Mouse (Mus musculus): ENCODE measurements around the gene Ins2. TPM values are rescaled to one million over a fixed set of nuclear protein-coding genes. Genes with fewer than 3 reads are reported as not detected.

Ins2 gene
- polyA plus RNA-seq, 1 experiment: 0.88 TPM

DNA sequence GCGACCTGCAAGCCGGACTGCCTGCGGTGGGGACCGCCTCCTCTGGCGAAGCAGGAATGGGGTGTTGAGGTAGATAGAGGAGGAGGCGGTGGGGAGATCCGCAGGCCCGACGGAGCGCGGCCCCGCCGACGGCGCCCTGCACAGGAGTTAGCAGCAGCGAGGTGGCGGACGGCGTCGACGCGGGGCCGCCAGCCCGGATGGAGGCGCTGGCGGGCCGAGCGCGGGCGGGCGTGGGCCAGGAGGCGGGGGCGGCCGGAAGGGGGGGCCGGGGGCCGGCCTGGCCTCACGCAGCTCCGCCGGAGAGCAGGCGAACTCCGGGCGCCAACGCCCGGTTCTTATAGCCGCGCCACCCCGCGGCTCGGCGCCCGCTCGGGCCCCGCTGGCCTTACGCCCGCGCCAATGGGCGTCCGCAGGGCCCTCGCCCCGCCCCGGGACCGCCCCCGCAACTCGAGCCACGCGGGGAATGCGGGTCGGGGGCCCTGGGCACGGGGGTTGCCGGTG lies 84.0 kb downstream of the Ins2 start:
- WGBS: 2% methylated on average over 50 of the region's 70 CpGs
- Histone ChIP-seq H3K36me3 (ENCODE audit: control insufficient read depth, insufficient read depth, low read length) (no peaks in the 10 kb centered on the region), H3K4me3 (ENCODE audit: insufficient read depth, low read depth, low read length) (peak overlapping the region; percentile 47), H3K27me3 (replicated peaks; ENCODE audit: control insufficient read depth, insufficient read depth, low read length) (peaks cover 13% of the 10 kb centered on the region), H3K4me1 (ENCODE audit: control insufficient read depth, insufficient read depth, low read length) (no peaks in the 10 kb centered on the region), H3K27ac (ENCODE audit: insufficient read depth, low read depth, low read length) (no peak overlapping the region)
- DNase-seq: no peak
- TF ChIP-seq POLR2A (IDR thresholded peaks at IDR 0.05; ENCODE audit: low read depth, low read length): no peak
- no peak for TF ChIP-seq CTCF (conservative IDR thresholded peaks at IDR 0.05; ENCODE audit: insufficient read depth, insufficient read length, low read depth, low read length)

DNA sequence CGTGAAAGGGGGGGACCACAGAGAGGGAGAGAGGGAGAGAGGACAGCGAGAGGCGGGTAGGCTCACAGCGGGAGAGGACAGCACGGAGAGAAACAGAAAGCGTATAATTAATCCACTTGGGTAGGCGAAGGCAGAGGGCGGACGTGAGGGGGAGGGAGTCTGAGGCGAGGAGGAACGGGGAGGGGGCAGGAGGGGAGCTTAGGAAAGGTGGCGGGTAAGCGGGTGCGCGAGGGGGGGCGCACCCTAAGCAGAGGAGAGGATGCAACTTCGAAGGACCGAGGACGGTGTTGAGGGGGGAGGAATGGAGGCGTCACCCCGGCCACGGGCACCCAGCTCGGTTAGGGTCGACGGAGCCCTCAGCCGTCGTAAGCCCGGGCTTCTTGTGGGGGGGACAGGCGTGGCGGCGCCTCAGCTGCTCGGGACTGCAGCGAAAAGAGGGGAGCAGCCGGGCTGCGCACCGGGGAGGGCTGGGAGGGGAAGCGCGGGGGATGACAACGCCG lies 84.5 kb downstream of the Ins2 start:
- peak overlapping the region; percentile 47 for H3K4me3 ChIP-seq (ENCODE audit: insufficient read depth, low read depth, low read length)
- 2% methylated on average over 40 of the region's 40 CpGs for WGBS
- DNase-seq: no peak
- no peaks in the 10 kb centered on the region for H3K36me3 ChIP-seq (ENCODE audit: control insufficient read depth, insufficient read depth, low read length)
- H3K4me1 ChIP-seq (ENCODE audit: control insufficient read depth, insufficient read depth, low read length): no peaks in the 10 kb centered on the region
- H3K27me3 ChIP-seq (replicated peaks; ENCODE audit: control insufficient read depth, insufficient read depth, low read length): peaks cover 12% of the 10 kb centered on the region
- TF ChIP-seq POLR2A (IDR thresholded peaks at IDR 0.05; ENCODE audit: low read depth, low read length) (no peak), CTCF (conservative IDR thresholded peaks at IDR 0.05; ENCODE audit: insufficient read depth, insufficient read length, low read depth, low read length) (no peak)
- H3K27ac ChIP-seq (ENCODE audit: insufficient read depth, low read depth, low read length): no peak overlapping the region

DNA sequence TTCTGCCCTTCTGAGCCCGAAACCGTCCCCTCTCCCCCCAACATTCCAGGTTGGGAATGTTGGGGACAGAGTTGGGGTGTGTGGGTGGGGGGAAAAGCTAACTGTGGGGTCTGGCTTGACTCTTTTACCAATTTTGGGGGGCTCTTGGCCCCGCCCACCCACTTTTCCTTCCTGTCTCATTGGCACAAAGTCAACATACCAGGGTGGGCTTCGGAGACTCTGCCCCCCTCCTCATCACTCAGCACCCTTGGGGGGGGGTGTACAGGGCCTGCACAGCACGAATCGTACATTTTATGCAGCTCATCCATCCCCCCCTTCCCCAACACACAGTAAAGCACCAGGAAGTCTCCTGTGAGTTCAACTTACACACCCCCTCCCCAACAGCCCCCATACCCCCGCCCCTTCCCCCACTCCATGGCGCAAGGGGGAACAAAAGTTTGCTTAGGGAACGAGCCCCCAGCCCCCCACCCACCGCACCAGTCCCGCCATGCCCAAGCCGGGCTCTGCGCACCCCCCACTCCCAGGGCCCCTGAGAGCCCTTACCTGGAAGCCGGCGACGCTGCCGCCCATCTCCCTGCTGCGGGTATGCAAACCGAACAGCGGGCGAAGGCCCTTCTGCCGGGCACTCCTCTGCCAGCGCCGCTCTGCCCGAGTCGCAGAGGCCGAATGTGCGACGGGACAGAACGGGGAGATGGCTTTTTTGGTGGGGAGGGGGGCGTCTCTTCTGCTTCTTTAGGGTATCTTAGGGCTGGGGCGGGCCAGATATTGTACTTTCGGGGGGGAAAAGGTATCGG lies 85.2 kb downstream of the Ins2 start:
- H3K27ac ChIP-seq (ENCODE audit: insufficient read depth, low read depth, low read length): no peak overlapping the region
- WGBS: 4% methylated on average over 34 of the region's 34 CpGs
- peak overlapping the region; percentile 47; the same call in 1 of the 2 replicates for H3K4me3 ChIP-seq (ENCODE audit: insufficient read depth, low read depth, low read length)
- TF ChIP-seq POLR2A (IDR thresholded peaks at IDR 0.05; ENCODE audit: low read depth, low read length) (no peak), CTCF (conservative IDR thresholded peaks at IDR 0.05; ENCODE audit: insufficient read depth, insufficient read length, low read depth, low read length) (no peak)
- no peaks in the 10 kb centered on the region for H3K36me3 ChIP-seq (ENCODE audit: control insufficient read depth, insufficient read depth, low read length)
- DNase-seq: no peak
- H3K4me1 ChIP-seq (ENCODE audit: control insufficient read depth, insufficient read depth, low read length): no peaks in the 10 kb centered on the region
- H3K27me3 ChIP-seq (replicated peaks; ENCODE audit: control insufficient read depth, insufficient read depth, low read length): peaks cover 10% of the 10 kb centered on the region

DNA sequence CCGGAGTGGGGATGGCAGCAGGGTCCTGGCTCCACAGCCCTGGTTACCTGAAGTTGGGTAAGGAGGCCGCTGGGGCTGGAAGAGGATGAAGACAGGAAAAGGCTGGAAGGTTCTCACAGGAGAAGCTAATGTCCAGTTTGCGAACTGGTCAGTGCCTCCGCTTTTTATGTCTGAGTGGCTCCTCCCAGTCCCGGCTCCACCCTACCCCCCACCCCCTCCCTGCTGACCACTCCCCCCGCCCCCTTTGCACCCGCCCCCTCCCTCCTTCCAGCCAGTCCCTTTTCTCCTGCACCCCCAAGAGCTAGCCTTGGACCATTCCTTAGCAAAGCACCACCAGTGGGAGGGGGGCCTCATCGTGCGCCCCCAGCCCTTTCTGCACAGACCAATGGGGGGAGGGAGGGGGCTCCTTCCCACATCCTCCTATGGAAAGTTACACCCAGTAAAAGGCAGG lies 85.8 kb downstream of the Ins2 start:
- TF ChIP-seq CTCF (conservative IDR thresholded peaks at IDR 0.05; ENCODE audit: insufficient read depth, insufficient read length, low read depth, low read length) (no peak), POLR2A (IDR thresholded peaks at IDR 0.05; ENCODE audit: low read depth, low read length) (no peak)
- Histone ChIP-seq H3K27ac (ENCODE audit: insufficient read depth, low read depth, low read length) (no peak overlapping the region), H3K36me3 (ENCODE audit: control insufficient read depth, insufficient read depth, low read length) (no peaks in the 10 kb centered on the region), H3K4me3 (ENCODE audit: insufficient read depth, low read depth, low read length) (no peak overlapping the region), H3K27me3 (replicated peaks; ENCODE audit: control insufficient read depth, insufficient read depth, low read length) (peaks cover 10% of the 10 kb centered on the region), H3K4me1 (ENCODE audit: control insufficient read depth, insufficient read depth, low read length) (no peaks in the 10 kb centered on the region)
- DNase-seq: no peak
- WGBS: 24% methylated on average over 9 of the region's 9 CpGs

DNA sequence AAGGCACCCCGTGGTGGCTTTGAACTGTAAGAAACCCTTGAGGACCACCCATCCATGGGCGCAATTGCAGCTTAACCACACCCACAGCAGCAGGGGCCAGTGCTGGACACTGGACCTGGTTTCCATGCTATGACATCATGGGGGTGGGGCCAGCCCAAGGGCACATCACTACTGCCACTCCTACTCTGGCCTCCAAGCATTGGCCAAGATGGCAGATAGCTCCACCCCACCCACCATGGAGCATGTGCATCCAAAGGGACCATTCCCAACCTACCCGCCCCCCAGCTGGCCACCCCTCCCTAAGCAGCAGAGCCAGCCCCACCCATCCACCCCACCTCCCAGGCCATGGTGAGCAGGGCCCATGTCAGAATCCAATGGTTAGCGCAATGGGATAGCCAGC lies 87.1 kb downstream of the Ins2 start:
- WGBS: 65% methylated on average over 4 of the region's 4 CpGs
- Histone ChIP-seq H3K27ac (ENCODE audit: insufficient read depth, low read depth, low read length) (no peak overlapping the region), H3K4me1 (ENCODE audit: control insufficient read depth, insufficient read depth, low read length) (no peaks in the 10 kb centered on the region), H3K36me3 (ENCODE audit: control insufficient read depth, insufficient read depth, low read length) (no peaks in the 10 kb centered on the region), H3K4me3 (ENCODE audit: insufficient read depth, low read depth, low read length) (no peak overlapping the region), H3K27me3 (replicated peaks; ENCODE audit: control insufficient read depth, insufficient read depth, low read length) (peaks cover 10% of the 10 kb centered on the region)
- TF ChIP-seq POLR2A (IDR thresholded peaks at IDR 0.05; ENCODE audit: low read depth, low read length): no peak
- TF ChIP-seq CTCF (conservative IDR thresholded peaks at IDR 0.05; ENCODE audit: insufficient read depth, insufficient read length, low read depth, low read length): no peak
- no peak for DNase-seq

DNA sequence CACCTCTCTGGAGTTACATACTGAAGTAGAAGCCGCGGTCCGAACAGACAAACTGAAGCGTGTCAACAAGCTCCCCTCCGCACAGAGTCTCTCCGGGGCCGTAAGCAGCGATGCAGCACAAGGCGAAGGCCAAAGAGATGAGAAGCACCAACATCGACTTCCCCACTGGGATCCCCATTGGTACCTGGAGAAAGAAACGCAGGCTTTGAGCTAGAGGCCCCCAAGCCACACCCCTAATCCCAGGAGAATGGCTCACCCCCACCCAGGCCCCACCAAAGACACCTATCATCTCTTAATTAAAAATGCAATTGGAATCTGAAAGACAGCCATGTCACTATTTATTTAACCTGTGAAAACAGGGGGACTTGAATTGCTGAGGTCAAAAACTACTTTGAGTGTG lies 87.5 kb downstream of the Ins2 start:
- Histone ChIP-seq H3K27ac (ENCODE audit: insufficient read depth, low read depth, low read length) (no peak overlapping the region), H3K27me3 (replicated peaks; ENCODE audit: control insufficient read depth, insufficient read depth, low read length) (peaks cover 8% of the 10 kb centered on the region), H3K36me3 (ENCODE audit: control insufficient read depth, insufficient read depth, low read length) (no peaks in the 10 kb centered on the region), H3K4me1 (ENCODE audit: control insufficient read depth, insufficient read depth, low read length) (no peaks in the 10 kb centered on the region), H3K4me3 (ENCODE audit: insufficient read depth, low read depth, low read length) (no peak overlapping the region)
- TF ChIP-seq CTCF (conservative IDR thresholded peaks at IDR 0.05; ENCODE audit: insufficient read depth, insufficient read length, low read depth, low read length): no peak
- no peak for TF ChIP-seq POLR2A (IDR thresholded peaks at IDR 0.05; ENCODE audit: low read depth, low read length)
- 30% methylated on average over 11 of the region's 11 CpGs for WGBS
- no peak for DNase-seq

DNA sequence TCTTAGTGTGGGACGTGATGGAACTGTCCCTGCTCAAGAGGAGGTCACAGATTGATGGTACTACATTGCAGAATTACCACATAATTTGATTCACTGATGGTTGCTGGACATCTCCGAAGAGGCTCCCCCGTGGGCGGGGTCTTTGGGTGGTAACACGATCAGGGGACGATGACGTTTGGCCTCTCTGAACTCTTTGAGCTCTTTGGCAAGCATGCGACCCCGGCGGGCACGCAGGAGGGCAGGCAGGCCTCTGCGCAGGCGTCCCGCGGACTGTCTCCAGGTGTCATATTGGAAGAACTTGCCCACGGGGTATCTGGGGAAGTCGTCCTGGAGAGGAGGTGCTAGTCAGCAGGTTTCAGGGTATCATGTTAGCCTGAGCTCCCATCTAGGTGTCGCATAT lies 89.5 kb downstream of the Ins2 start:
- no peak overlapping the region for H3K4me3 ChIP-seq (ENCODE audit: insufficient read depth, low read depth, low read length)
- no peak overlapping the region for H3K27ac ChIP-seq (ENCODE audit: insufficient read depth, low read depth, low read length)
- H3K4me1 ChIP-seq (ENCODE audit: control insufficient read depth, insufficient read depth, low read length): no peaks in the 10 kb centered on the region
- H3K36me3 ChIP-seq (ENCODE audit: control insufficient read depth, insufficient read depth, low read length): no peaks in the 10 kb centered on the region
- WGBS: 25% methylated on average over 18 of the region's 18 CpGs
- H3K27me3 ChIP-seq (replicated peaks; ENCODE audit: control insufficient read depth, insufficient read depth, low read length): peaks cover 7% of the 10 kb centered on the region
- TF ChIP-seq CTCF (conservative IDR thresholded peaks at IDR 0.05; ENCODE audit: insufficient read depth, insufficient read length, low read depth, low read length): no peak
- TF ChIP-seq POLR2A (IDR thresholded peaks at IDR 0.05; ENCODE audit: low read depth, low read length): no peak
- no peak for DNase-seq

Measured in kidney, adult 2 months (tissue).